7 mouse cellular contexts compared by ENCODE assay signal in the genomic region with DNA sequence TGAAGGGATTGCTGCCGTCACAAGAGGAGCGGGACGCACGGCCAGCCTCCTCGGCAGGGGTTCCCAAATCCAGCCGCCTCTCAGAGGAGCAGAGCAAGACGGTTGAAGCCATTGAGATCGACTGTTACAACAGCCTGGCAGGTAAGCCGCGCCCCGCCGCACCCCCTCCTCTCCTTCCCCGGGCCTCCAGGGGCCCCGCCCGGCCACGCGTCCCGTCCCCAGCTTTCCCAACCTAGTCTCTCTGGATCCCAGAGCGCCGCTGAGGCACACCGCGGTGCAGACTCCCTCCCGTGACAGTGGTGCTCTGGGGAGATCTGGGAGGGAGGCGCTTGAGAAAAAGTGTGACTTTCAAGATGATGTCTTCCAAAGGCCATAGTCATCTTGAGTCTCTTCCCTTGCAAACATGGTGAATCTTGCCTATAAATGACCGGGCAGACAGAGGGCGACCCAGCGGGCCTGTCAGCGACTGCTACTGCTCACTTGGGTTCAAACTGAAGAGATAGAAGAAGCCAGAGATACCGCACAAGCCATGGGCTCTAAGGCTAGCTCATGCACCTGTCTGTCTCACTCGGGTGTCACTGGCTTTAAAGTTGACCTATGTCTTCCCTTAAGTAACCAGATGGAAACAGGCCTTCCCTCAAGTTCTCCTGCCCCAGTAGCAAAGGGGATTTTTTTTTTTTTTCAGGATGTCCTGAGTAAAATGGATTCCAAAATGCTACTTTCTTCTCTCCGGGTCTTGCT. TPM values are rescaled to one million over a fixed set of nuclear protein-coding genes. Genes with fewer than 3 reads are reported as not detected.
DNase-seq lines count a peak whose midpoint lies in the region; ATAC-seq lines count a peak whose summit lies in the region.

No protein-coding gene starts in this region.

- peak overlapping the region; percentile 41 to 63 for H3K4me3 ChIP-seq in heart, embryonic 14.5 days (ENCODE audit: control insufficient read depth in 1 of 2, insufficient read depth in 1 of 2, low read depth in 1 of 2, low read length in 2 of 2)
- H3K4me3 ChIP-seq in limb, embryonic 10.5 days = peak overlapping the region; percentile 66
- peak overlapping the region; percentile 70 for H3K4me3 ChIP-seq in midbrain, embryonic 14.5 days (replicated peaks; ENCODE audit: low read depth, low read length)

- H3K27me3 ChIP-seq in heart, embryonic 14.5 days (ENCODE audit: control insufficient read depth, insufficient read depth, low read length) = peaks cover 61% of the 10 kb centered on the region
- H3K27me3 ChIP-seq in limb, embryonic 10.5 days (ENCODE audit: low read depth, poor library complexity, severe bottlenecking) = peaks cover 78% of the 10 kb centered on the region
- no peaks in the 10 kb centered on the region for H3K27me3 ChIP-seq in midbrain, embryonic 14.5 days (ENCODE audit: control insufficient read depth, insufficient read depth, low read length)

- peak overlapping the region; percentile 74 for H3K9ac ChIP-seq in heart, embryonic 14.5 days (ENCODE audit: low read length)
- peak overlapping the region; percentile 89 for H3K9ac ChIP-seq in midbrain, embryonic 14.5 days (replicated peaks; ENCODE audit: low read length)

- no peak for ATAC-seq in heart, embryonic 14.5 days (ENCODE audit: insufficient number of reproducible peaks, insufficient read depth, low FRiP score, low read depth)
- ATAC-seq in midbrain, embryonic 14.5 days (ENCODE audit: low FRiP score, low TSS enrichment) = peak; percentile 49; the same call in 1 of the 2 replicates

- 4% methylated on average over 31 of the region's 31 CpGs for WGBS in heart, embryonic 14.5 days
- WGBS in limb, embryonic 10.5 days = 2% methylated on average over 31 of the region's 31 CpGs
- under 1% methylated on average over 31 of the region's 31 CpGs for WGBS in midbrain, embryonic 14.5 days

- H3K9me3 ChIP-seq in heart, embryonic 14.5 days (ENCODE audit: control insufficient read depth, low read length) = no peaks in the 10 kb centered on the region
- H3K9me3 ChIP-seq in limb, embryonic 10.5 days (replicated peaks) = no peaks in the 10 kb centered on the region
- no peaks in the 10 kb centered on the region for H3K9me3 ChIP-seq in midbrain, embryonic 14.5 days (ENCODE audit: control insufficient read depth, low read length)

- H3K36me3 ChIP-seq in heart, embryonic 14.5 days (ENCODE audit: control insufficient read depth, insufficient read depth, low read length) = no peaks in the 10 kb centered on the region
- H3K36me3 ChIP-seq in limb, embryonic 10.5 days = no peaks in the 10 kb centered on the region
- H3K36me3 ChIP-seq in midbrain, embryonic 14.5 days (ENCODE audit: control insufficient read depth, insufficient read depth, low read length) = no peaks in the 10 kb centered on the region

- no peak overlapping the region for H3K27ac ChIP-seq in heart, embryonic 14.5 days (replicated peaks in 1 of 2; ENCODE audit: control insufficient read depth in 1 of 2, insufficient read depth in 1 of 2, low read depth in 2 of 2, low read length in 2 of 2)
- peak overlapping the region; percentile 68; the same call in 1 of the 2 replicates for H3K27ac ChIP-seq in limb, embryonic 10.5 days
- peak overlapping the region; percentile 94 for H3K27ac ChIP-seq in midbrain, embryonic 14.5 days (replicated peaks; ENCODE audit: low read depth, low read length)

- peak; percentile 8 for DNase-seq in thymus, postnatal 4 days
- DNase-seq in thymus, postnatal 25 days = no peak
- peak; percentile 77 to 79 for DNase-seq in cerebellum, postnatal 25 days
- DNase-seq in limb, embryonic 10.5 days (ENCODE audit: low spot score) = peak; percentile 60
- DNase-seq in midbrain, embryonic 14.5 days = peak; percentile 67
- DNase-seq in spleen, postnatal 10 days (ENCODE audit: low spot score in 2 of 2) = no peak

- H3K4me1 ChIP-seq in heart, embryonic 14.5 days (ENCODE audit: control insufficient read depth in 2 of 2, insufficient read depth in 2 of 2, low read length in 2 of 2) = peaks cover 3 to 4% of the 10 kb centered on the region in 2 experiments; a peak in 2 of 4 replicates
- peaks cover 17% of the 10 kb centered on the region for H3K4me1 ChIP-seq in limb, embryonic 10.5 days
- peaks cover 18% of the 10 kb centered on the region for H3K4me1 ChIP-seq in midbrain, embryonic 14.5 days (ENCODE audit: control insufficient read depth, insufficient read depth, low read length)

- H3K4me2 ChIP-seq in heart, embryonic 14.5 days (ENCODE audit: low read length) = peak overlapping the region; percentile 97
- H3K4me2 ChIP-seq in midbrain, embryonic 14.5 days (ENCODE audit: low read length) = peak overlapping the region; percentile 82

RNA-seq across cellular contexts. Expression of a gene that starts 0.8 kb away (rescaled TPM):
- 2.6 and 3.3 TPM in 2 replicates for polyA plus RNA-seq in heart, embryonic 14.5 days (2014; fragmentation: Nextera tagmentation; extraction: Ambion mirVana)
- polyA plus RNA-seq in limb, embryonic 10.5 days (2016; fragmentation: Nextera tagmentation; extraction: Ambion mirVana) = 0.69 and 0.73 TPM in 2 replicates
- polyA plus RNA-seq in midbrain, embryonic 14.5 days (2014; fragmentation: Nextera tagmentation; extraction: Ambion mirVana) = 10.7 and 12.6 TPM in 2 replicates

RNA-seq across cellular contexts. Expression of a gene that starts 37.0 kb away (rescaled TPM):
- polyA plus RNA-seq in heart, embryonic 14.5 days (2014; fragmentation: Nextera tagmentation; extraction: Ambion mirVana) = 50.6 and 51.6 TPM in 2 replicates
- 91.4 and 93.6 TPM in 2 replicates for polyA plus RNA-seq in limb, embryonic 10.5 days (2016; fragmentation: Nextera tagmentation; extraction: Ambion mirVana)
- 43.9 and 50.7 TPM in 2 replicates for polyA plus RNA-seq in midbrain, embryonic 14.5 days (2014; fragmentation: Nextera tagmentation; extraction: Ambion mirVana)

Comparison
In these comparisons a context has a peak if more than half of its experiments do, and no peak if none do; other contexts are left out.
1. DNase-seq: peak in thymus, postnatal 4 days (single experiment), cerebellum, postnatal 25 days (2 of 2), limb, embryonic 10.5 days (single experiment) and midbrain, embryonic 14.5 days (single experiment); none in thymus, postnatal 25 days (single experiment) and spleen, postnatal 10 days (0 of 2).
2. H3K27ac ChIP-seq: peak in limb, embryonic 10.5 days (single experiment) and midbrain, embryonic 14.5 days (single experiment); none in heart, embryonic 14.5 days (0 of 2).
3. Peak in every context shown above with its lines, with median percentiles within 50 percentile points of each other: H3K4me3 ChIP-seq.